Mouse (Mus musculus): ENCODE results near the gene Kpna6. TPM values are rescaled to one million over a fixed set of nuclear protein-coding genes. Genes with fewer than 3 reads are reported as not detected.

The Kpna6 gene
- polyA plus RNA-seq, 1 experiment from 2014 or later = 10.0 TPM

DNA sequence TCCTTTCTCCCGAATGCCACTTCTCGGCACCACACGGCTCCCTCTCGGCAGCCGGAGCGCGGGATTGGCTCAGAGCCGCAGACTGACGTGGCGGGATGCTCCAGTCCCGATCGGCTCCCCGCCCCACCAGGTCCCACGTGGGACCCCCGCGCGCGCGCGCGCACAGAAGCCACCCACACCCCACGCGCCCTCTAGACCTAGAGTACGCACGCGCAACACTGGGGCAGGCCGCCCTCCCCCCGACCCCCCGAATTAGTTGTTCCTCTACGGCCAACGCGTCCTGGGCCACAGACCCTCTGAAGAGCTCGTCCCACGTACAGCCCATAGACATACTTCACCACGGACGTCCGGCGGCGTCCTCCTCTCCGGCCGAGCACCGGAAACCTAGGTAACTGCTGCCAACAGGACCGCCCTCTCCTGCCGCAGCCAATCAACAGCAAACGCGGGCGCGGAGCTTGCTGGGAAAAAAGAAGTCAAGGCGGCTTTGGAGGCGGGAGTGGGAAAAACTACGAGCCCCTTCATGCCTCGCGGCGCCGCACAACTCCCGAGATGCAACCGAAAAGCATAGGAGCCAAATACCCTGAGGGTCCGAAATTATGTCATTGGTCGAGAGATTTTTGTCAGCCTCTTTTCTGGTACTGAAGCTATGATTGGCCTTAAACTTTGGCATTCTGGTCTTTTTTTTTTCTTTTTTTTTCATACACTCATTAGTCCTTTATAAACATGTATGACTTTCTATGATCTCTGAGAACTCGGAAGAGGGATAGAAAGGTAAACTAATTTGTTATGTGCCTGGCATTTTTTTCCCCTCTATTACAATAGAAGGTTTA lies 31.7 kb downstream of the Kpna6 start, which contains the start of gene Txlna:
TSS of gene Txlna (minus strand) at position 428 of the 830 bp plus-strand sequence.
- Histone ChIP-seq H3K27ac (peak within 1 kb of the TSS; percentile 89), H3K9me3 (replicated peaks) (no peaks in the 10 kb centered on the region), H3K9ac (peak within 1 kb of the TSS; percentile 85), H3K4me1 (peaks cover 35% of the 10 kb centered on the region), H3K4me2 (peak within 1 kb of the TSS; percentile 94), H3K27me3 (replicated peaks) (no peaks in the 10 kb centered on the region), H3K36me3 (peaks cover 52% of the 10 kb centered on the region), H3K4me3 (peak within 1 kb of the TSS; percentile 75)
- under 1% methylated on average over 60 of the region's 60 CpGs for WGBS (ENCODE audit: insufficient replicate concordance)
- peak; percentile 91 for ATAC-seq

DNA sequence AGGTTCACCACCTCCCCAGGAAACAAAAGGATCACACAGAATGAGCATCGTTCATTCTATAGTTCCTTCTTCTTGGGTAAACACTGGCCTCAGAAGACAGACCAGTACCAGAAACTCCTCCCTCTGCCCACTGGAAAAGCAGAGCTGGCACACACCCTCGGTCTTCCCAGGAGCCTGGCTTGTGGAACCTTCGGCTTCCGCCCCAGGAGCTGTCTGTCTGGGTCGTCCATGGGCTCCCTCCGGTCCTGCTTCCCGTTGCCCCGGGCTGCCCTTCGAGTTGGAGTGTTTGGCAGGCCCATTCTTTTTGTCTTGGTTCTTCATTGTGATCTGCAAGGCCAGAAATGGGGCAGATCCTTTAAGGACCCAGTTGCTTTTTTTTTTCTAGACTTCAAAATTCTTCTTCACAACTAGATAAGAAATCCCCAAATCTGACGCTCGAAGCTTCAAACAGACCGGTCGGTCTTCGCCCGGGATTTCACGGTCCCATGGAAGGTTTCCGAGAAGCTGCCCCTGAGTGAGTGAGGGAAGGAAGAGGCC lies 32.4 kb downstream of the Kpna6 start:
- H3K4me2 ChIP-seq = peak overlapping the region; percentile 94
- H3K4me3 ChIP-seq = peak overlapping the region; percentile 75
- H3K36me3 ChIP-seq = peaks cover 52% of the 10 kb centered on the region
- no peaks in the 10 kb centered on the region for H3K27me3 ChIP-seq (replicated peaks)
- H3K27ac ChIP-seq = peak overlapping the region; percentile 89
- H3K4me1 ChIP-seq = peaks cover 39% of the 10 kb centered on the region
- WGBS (ENCODE audit: insufficient replicate concordance) = 3% methylated on average over 17 of the region's 17 CpGs
- no peaks in the 10 kb centered on the region for H3K9me3 ChIP-seq (replicated peaks)
- H3K9ac ChIP-seq = peak overlapping the region; percentile 85
- no peak for ATAC-seq

DNA sequence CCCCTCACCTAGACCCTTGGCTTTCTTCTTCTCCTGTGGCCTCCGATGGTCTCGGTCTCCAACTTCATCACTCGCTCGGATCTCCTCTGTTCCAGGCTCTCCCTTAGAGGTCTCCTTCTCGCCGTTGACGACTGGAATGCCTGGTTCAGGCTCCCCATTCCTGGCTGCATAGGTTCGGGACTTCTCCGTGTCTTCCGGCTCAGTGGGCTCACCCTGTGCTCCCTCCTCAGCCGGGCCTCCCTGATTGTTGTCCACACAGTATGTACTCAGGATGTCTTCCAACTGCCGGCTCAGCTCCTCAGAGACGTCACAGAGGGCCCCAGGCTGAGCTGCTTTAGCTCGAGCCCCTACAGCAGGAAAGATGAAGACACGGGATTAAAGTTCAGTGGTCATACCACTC lies 33.3 kb downstream of the Kpna6 start:
- peak overlapping the region; percentile 89; the same call in 1 of the 2 replicates for H3K27ac ChIP-seq
- H3K9ac ChIP-seq = peak overlapping the region; percentile 85
- H3K36me3 ChIP-seq = peaks cover 54% of the 10 kb centered on the region
- no peaks in the 10 kb centered on the region for H3K27me3 ChIP-seq (replicated peaks)
- no peak for ATAC-seq
- peak overlapping the region; percentile 75 for H3K4me3 ChIP-seq
- WGBS (ENCODE audit: insufficient replicate concordance) = 83% methylated on average over 15 of the region's 15 CpGs
- no peaks in the 10 kb centered on the region for H3K9me3 ChIP-seq (replicated peaks)
- peaks cover 48% of the 10 kb centered on the region for H3K4me1 ChIP-seq
- H3K4me2 ChIP-seq = peak overlapping the region; percentile 94

DNA sequence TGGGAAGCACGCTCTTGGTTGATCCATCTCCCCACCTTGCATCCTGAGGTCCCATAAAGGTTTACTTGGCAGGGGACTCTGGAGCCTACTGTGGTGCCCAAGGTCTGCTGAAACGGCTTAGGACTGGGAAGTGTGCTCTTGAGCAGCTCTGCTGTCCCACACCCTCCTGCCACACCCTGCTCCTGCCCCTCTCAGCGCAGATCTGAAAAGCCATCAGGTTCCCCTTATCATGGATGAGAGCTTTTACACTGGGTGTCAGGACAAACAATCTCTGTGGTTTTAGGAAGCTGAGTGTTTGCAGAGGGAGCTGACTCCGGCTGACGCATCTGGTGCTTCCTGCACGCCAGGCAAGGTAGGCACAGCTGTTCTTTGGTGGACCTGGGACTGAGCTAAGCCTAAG lies 38.7 kb downstream of the Kpna6 start:
- Histone ChIP-seq H3K4me3 (no peak overlapping the region), H3K27ac (peak overlapping the region; percentile 23; the same call in 1 of the 2 replicates)
- 44% methylated on average over 6 of the region's 6 CpGs for WGBS (ENCODE audit: insufficient replicate concordance)

DNA sequence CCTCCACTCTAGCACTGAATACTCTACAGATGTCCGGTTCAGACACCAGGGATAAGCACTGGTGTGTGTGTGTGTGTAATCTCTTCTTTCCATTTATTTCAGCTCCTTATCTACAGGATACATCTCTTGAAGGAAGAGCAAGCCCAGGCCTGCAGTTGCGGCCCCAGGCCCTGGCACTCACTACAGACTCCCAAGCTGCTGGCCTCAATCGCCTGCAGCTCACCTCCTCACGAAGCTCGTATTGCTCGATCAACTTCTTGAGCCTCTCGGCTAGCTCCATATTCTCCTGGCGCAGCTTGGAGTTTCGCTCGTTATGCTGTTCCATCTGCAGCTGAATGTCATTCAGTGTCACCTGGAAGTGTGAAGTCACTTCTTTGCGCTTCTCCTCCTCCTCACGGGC lies 40.7 kb downstream of the Kpna6 start:
- Histone ChIP-seq H3K4me1 (peaks cover 30% of the 10 kb centered on the region), H3K9me3 (replicated peaks) (no peaks in the 10 kb centered on the region), H3K36me3 (peaks cover 100% of the 10 kb centered on the region), H3K27me3 (replicated peaks) (no peaks in the 10 kb centered on the region), H3K9ac (no peak overlapping the region), H3K27ac (no peak overlapping the region), H3K4me2 (no peak overlapping the region), H3K4me3 (no peak overlapping the region)
- WGBS (ENCODE audit: insufficient replicate concordance) = 89% methylated on average over 12 of the region's 12 CpGs
- ATAC-seq = no peak

More for the DNA sequence above, 38.7 kb downstream of the Kpna6 start:
- H3K27me3 ChIP-seq (replicated peaks) = no peaks in the 10 kb centered on the region
- peak; percentile 80 for ATAC-seq
- H3K9me3 ChIP-seq (replicated peaks) = no peaks in the 10 kb centered on the region
- H3K9ac ChIP-seq = no peak overlapping the region
- H3K4me2 ChIP-seq = peak overlapping the region; percentile 19
- peaks cover 98% of the 10 kb centered on the region for H3K36me3 ChIP-seq
- peaks cover 37% of the 10 kb centered on the region for H3K4me1 ChIP-seq

DNA sequence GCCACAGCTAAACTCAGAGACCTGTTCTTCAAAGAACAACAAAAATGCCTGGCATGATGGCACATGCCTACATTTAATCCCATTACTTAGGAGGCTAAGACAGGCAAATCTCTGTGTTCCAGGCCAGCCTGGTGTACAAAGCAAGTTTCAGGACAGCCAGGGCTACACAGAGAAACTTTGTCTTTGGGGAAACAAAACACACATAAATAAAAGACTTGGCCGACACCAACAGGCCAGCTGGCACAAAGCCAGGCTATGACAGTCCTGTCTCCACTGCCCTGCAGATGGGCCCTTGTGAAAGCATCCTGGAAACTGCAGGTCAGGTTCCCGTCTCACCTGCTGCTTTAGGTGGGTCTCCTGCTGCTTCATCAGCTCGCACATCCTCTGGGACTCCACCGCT lies 41.6 kb downstream of the Kpna6 start:
- Histone ChIP-seq H3K4me3 (no peak overlapping the region), H3K4me1 (peaks cover 36% of the 10 kb centered on the region), H3K27me3 (replicated peaks) (no peaks in the 10 kb centered on the region), H3K4me2 (no peak overlapping the region), H3K9ac (no peak overlapping the region), H3K9me3 (replicated peaks) (no peaks in the 10 kb centered on the region), H3K27ac (no peak overlapping the region), H3K36me3 (peaks cover 98% of the 10 kb centered on the region)
- no peak for ATAC-seq
- WGBS (ENCODE audit: insufficient replicate concordance) = 82% methylated on average over 4 of the region's 4 CpGs

DNA sequence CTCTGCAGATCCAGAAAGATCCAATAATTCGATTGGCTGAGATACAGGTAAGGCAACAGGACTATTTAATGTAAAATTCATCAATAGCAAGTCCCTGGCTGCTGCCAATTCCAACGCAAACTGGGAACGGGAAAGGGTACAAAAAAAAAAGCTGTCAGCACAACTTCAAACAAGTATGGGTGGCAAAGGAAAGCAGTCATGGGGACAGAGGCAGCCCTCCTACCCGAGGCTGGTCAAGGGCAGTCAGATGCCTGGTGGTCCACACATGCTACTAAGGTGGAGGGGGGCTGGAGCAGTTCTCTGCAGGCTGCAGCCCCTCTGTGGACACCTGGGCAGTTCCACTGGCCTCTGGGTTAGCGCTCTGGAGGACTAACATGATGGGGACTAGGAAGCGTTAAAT lies 46.5 kb downstream of the Kpna6 start:
- Histone ChIP-seq H3K9me3 (replicated peaks) (no peaks in the 10 kb centered on the region), H3K4me1 (peaks cover 51% of the 10 kb centered on the region), H3K27me3 (replicated peaks) (no peaks in the 10 kb centered on the region), H3K4me2 (no peak overlapping the region), H3K36me3 (peaks cover 50% of the 10 kb centered on the region), H3K4me3 (no peak overlapping the region), H3K27ac (no peak overlapping the region), H3K9ac (no peak overlapping the region)
- 68% methylated on average over 6 of the region's 6 CpGs for WGBS (ENCODE audit: insufficient replicate concordance)
- no peak for ATAC-seq

DNA sequence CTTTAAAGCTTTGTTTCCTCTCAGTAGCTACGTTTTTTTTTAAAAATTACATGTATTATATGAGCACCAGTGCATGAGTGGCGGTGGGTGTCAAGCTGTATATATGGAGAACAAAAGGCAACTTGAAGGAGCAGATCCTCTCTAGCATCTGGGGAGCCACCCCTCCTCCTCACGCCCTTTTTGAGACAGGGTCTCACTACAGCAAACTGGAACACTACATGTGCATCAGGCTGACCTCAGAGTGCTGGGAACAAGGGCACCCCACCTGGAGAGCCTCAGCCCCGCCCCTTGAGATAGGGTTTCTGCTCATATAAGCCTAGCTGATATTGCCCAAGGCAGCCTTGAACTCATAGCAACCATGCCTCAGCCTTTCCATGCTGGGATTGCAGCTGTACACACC lies 47.1 kb downstream of the Kpna6 start:
- H3K27me3 ChIP-seq (replicated peaks) = no peaks in the 10 kb centered on the region
- H3K9ac ChIP-seq = no peak overlapping the region
- WGBS (ENCODE audit: insufficient replicate concordance) = 40% methylated on average over 4 of the region's 4 CpGs
- no peaks in the 10 kb centered on the region for H3K9me3 ChIP-seq (replicated peaks)
- peak overlapping the region; percentile 88 for H3K4me2 ChIP-seq
- H3K36me3 ChIP-seq = peaks cover 45% of the 10 kb centered on the region
- H3K27ac ChIP-seq = peak overlapping the region; percentile 79
- no peak for ATAC-seq
- peaks cover 54% of the 10 kb centered on the region for H3K4me1 ChIP-seq
- no peak overlapping the region for H3K4me3 ChIP-seq

DNA sequence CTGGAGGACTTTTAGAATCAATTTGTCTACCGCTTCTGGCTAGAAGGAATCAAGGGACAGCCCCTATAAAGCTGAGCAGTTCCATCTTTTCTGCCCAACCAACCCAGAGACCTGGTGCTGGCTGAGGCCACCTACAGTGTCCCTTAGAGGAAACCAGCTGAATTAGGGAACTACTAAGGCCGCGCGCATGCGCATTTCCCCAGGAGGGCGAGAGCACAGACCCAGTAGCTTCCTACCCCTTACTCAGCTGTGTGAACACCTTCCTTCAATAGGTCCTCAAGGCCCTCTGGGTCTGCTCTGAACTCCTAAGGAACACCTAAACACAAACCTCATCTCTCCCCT lies 47.6 kb downstream of the Kpna6 start:
- H3K27me3 ChIP-seq (replicated peaks) = no peaks in the 10 kb centered on the region
- no peak for ATAC-seq
- peak overlapping the region; percentile 69 for H3K4me3 ChIP-seq
- H3K9me3 ChIP-seq (replicated peaks) = no peaks in the 10 kb centered on the region
- peak overlapping the region; percentile 79 for H3K27ac ChIP-seq
- peak overlapping the region; percentile 88 for H3K4me2 ChIP-seq
- peaks cover 54% of the 10 kb centered on the region for H3K4me1 ChIP-seq
- peaks cover 40% of the 10 kb centered on the region for H3K36me3 ChIP-seq
- H3K9ac ChIP-seq = peak overlapping the region; percentile 74
- 3% methylated on average over 6 of the region's 6 CpGs for WGBS (ENCODE audit: insufficient replicate concordance)

DNA sequence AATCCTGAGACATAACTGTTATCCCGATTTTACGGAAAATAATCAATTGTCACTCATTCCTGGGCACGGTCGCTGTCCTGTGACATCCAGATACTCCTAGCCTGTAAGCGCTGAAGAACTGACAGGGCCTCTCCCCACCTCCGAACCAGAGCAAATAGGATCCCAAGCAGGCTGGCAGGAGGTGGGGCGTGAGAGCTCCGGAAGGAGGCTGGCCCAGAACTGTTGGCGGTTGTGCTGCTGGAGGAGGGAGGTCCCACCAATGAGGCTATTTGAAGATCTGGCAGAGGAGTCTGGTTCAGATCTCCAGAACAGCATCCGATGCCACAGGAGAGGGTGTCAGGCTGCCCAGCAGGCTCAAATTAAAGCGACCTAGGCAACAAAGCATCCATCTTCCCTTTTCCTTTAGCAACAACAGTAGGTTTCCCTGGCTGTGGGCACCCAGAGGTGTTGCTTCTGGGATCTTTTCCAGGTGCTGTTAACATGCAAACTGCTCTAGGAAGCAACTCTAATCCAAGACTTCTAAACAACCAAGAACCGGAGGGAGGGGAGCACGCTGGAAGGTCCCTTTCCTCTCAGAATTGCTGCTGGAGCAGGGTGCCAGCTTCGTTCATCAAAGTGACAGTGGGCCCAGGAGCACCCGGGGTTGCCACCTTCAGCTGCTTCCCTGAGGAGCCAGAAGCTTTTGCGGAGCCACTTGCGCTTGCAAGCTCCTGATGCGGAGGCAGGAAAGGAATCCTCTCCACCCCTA lies 48.1 kb downstream of the Kpna6 start:
- WGBS (ENCODE audit: insufficient replicate concordance) = 2% methylated on average over 18 of the region's 18 CpGs
- Histone ChIP-seq H3K27me3 (replicated peaks) (no peaks in the 10 kb centered on the region), H3K4me2 (peak overlapping the region; percentile 88), H3K27ac (peak overlapping the region; percentile 79), H3K4me3 (peak overlapping the region; percentile 69), H3K36me3 (peaks cover 35% of the 10 kb centered on the region), H3K9me3 (replicated peaks) (no peaks in the 10 kb centered on the region), H3K4me1 (peaks cover 56% of the 10 kb centered on the region), H3K9ac (peak overlapping the region; percentile 74)
- ATAC-seq = peak; percentile 95

DNA sequence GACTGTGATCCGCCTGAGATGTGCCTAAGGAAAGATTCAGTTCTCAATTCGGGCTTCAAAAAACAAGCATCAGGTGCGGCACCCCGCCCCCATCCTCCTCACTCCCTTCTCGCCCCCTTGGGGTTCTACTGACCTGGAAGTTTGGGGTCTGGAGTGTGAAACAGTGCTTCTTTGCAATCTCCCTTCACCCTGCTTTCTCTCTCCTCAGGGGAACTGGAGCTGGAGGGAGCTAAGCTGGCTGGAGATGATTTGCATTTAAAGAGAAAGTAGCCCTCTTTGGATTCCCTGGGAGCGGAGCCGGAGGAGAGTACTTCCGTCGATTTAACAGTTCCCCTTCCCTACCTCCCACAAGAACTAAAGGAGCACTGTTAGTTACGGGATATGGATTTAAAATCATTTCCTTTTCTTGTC lies 48.9 kb downstream of the Kpna6 start, which contains the start of gene Ccdc28b:
TSS of gene Ccdc28b (minus strand) at position 267 of the 411 bp plus-strand sequence.
- 2% methylated on average over 10 of the region's 10 CpGs for WGBS (ENCODE audit: insufficient replicate concordance)

More for the DNA sequence above, 48.9 kb downstream of the Kpna6 start, which contains the start of gene Ccdc28b:
- Histone ChIP-seq H3K27me3 (replicated peaks) (no peaks in the 10 kb centered on the region), H3K9ac (peak within 1 kb of the TSS; percentile 74), H3K4me3 (peak within 1 kb of the TSS; percentile 69), H3K4me2 (peak within 1 kb of the TSS; percentile 88), H3K27ac (peak within 1 kb of the TSS; percentile 79), H3K4me1 (peaks cover 60% of the 10 kb centered on the region), H3K36me3 (peaks cover 27% of the 10 kb centered on the region), H3K9me3 (replicated peaks) (no peaks in the 10 kb centered on the region)
- no peak for ATAC-seq

All from liver, embryonic 12.5 days (tissue).